Mouse (Mus musculus): ENCODE measurements around the gene Osbpl11.
"Not testable (repeated sequence)": the region's sequence is repeated elsewhere in the genome, so short reads cannot be mapped to it uniquely, and the experiment has no call there.

The Osbpl11 gene

DNA sequence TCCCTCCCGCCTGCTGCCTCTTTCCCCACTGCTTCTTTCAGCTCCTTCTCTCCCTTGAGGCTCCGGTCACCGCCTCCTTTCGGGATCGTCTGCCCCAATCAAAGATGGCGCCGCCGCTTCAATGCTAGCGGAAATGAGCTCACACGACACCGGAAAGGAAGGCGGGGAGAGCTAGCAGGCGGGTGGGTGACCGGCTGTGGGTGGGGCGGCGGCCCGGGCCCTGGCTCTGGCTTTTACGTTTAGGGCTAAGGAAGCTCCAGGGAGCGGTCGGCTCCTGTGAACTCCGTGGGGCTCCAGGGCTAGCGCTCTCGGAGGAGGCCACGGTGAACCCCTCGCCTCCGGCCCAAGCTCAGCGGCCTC is at the start of gene Osbpl11:
Gene Osbpl11 (plus strand): TSS at position 171 of the 360 bp plus-strand sequence.
- DNase-seq (ENCODE audit: low read depth, low spot score) = peak; percentile 96

DNA sequence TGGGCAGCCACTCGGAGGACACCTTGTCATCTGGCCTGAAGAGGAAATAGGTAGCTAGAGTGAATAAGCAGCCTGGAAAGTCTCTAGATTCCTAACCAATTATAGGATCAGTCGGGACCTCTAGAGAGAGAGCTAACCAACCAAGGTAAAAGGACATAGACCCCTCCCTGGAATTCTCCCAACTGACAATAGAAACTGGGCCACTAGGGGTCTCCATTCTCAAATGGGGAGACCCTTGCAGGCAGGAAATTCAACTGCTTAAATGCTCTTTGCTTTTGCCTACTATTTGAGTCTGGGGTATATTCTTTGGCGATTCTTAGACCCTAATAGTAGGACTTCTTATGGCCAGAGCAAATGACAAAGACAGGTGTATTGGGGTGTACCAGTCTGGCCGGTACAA is 49.7 kb upstream of the Osbpl11 start:
- DNase-seq (ENCODE audit: low read depth, low spot score) = no peak

DNA sequence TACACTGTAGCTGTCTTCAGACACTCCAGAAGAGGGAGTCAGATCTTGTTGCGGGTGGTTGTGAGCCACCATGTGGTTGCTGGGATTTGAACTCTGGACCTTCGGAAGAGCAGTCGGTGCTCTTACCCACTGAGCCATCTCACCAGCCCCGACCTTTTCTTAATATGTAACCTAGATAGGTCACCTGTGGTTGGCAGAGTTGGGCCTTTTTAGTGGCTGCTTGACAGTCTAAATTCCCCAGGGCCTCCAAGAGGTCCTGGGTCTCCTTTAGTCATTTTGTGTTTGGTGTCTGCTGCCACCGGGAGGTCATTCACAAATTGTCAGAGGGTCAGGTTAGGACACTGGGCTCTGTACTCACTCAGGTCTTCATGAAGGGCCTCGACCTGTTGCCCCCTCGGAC is 45.8 kb upstream of the Osbpl11 start:
- DNase-seq (ENCODE audit: low read depth, low spot score) = not testable (repeated sequence)

DNA sequence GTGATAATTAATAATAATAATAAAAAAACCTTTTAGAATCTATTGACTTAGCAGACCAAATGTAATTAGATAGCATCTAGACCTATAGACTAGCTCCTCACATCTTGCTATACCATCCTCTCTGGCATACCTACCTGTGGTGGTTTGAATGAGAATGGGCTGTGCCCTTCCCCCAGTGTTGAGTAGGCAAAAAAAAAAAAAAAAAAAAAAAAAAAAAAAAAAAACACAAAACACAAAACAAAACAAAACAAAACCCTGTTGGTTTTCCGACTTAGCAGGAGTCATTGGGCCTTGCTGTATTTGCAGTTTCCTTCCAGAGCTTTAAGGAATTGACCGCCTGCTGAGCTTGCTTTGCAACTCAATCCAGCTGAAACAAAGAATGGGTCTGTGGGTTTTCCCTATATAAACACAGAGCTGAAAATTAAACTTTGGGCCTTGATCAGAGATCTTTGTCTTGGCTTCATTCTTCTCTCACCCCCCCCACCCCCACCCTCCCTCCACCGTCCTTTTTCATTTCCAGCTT is 43.1 kb upstream of the Osbpl11 start:
- DNase-seq (ENCODE audit: low read depth, low spot score) = no peak

DNA sequence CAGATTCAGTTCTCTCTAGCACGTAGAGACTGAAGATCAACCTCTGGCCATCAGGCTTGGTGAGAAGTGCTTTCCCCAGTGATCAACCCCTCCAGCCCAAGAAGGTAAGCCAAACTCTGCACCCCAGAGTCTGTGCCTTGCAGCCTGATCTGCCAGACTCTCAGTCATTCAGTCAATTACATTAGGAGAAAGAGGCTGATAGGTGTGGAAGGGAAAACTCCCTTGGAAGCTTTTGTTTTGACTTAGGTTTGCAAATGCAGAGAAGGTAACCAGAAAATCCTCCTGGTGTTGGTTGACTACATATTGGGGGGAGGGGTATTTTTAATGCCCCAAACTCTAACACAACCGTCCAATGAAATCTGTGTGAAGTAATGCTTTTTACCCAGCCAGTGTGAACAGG is 41.4 kb upstream of the Osbpl11 start:
- DNase-seq (ENCODE audit: low read depth, low spot score) = no peak

DNA sequence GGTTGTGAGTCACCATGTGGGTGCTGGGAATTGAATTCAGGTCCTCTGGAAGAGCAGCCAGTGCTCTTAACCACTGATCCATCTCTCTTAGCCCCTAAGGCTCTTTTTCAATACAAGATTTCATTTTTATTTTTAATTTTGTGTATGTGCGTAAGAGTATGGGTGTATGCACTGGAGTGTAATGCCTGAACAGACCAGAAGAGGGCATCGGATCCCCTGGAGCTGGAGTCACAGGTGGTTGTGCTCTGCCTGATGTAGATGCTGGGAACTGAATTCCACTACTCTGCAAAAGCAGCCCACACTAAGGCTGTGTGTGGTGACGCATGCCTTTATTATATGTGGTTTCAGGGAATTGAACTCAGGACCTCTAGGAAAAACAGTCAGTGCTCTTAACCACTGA is 38.7 kb upstream of the Osbpl11 start:
- DNase-seq (ENCODE audit: low read depth, low spot score) = no peak

DNA sequence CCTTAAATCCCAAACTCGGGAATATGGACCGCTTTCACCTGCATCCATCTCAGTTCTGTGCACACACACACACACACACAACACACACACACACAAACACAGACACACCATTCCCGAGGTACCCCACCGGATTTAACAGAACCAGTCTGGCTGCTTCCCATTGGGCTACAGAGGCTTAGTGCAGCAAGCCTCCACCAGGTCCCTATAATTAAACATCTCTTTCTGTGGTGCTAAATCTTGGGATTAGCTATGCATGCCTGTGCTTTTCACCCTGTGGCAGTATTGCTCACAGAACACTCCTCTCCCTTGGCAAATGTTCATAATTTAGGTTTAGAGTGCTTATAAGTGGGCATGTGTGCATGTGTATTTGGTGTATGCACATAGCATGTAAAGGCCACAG is 36.7 kb upstream of the Osbpl11 start:
- no peak for DNase-seq (ENCODE audit: low read depth, low spot score)

DNA sequence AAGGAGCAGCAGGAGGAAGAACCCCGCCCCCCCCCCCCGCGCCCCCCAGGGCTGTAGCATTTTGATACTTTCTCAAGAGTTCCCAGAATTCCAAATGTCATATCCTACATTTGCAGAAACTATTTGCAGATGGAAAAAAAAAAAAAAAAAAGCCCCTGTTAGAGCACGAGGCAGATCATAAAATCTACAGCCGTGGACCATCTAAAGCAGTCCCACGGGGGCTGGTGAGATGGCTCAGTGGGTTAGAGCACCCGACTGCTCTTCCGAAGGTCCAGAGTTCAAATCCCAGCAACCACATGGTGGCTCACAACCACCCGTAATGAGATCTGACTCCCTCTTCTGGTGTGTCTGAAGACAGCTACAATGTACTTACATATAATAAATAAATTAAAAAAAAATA is 34.0 kb upstream of the Osbpl11 start:
- not testable (repeated sequence) for DNase-seq (ENCODE audit: low read depth, low spot score)

DNA sequence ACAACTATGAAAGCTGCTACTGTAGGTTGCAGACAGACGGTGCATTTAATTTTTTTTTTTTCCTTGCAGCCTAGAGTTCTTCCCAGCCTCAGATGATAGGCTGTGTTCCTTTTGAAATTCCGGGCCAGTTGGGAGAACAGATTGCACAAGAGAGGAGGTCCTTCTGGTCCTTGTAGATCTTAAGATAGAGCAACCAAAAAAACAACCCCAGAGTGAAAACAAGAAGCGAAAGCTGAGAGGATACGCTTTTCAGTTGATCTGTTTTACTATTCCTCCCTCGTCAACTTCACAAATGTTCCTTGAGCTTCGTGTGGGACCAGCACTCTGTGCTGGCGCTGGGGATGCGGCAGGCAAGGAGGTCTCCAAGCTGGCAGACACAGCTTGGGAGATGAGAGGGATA is 33.3 kb upstream of the Osbpl11 start:
- no peak for DNase-seq (ENCODE audit: low read depth, low spot score)

DNA sequence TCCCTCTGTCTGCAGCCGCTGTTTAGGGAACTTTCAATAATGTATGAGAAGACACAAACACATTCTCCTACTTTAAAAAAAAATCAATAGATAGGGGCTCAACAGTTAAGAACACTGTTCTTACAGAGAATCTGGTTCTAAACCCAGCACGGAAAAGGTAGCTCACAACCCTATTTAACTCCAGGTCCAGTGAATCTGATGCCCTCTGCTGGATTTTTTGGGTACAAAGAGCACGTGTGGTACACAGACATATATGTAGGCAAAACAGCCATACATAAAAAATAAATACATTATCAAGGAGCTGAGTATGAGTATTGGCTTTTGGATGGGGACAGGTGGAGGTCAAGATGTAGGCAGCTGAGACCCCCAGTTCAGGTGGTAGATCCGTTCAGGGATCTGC is 29.9 kb upstream of the Osbpl11 start:
- no peak for DNase-seq (ENCODE audit: low read depth, low spot score)

DNA sequence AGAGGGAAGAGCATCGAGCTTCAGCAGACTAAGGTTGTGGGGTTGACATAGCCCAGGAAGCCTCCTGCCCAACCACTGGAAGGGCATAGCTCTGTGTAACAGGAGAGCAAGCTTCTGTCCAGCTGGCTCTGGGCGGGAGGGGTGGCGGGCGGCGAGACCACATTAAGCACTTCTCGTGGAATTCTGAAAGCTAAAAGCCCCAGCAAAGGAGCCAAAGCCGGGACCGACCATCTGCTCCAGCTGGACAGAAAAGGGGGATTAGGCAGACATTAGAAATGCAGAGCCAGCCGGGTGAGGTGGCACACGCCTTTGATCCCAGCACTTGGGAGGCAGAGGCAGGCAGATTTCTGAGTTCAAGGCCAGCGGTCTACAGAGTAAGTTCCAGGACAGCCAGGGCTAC is 26.9 kb upstream of the Osbpl11 start:
- DNase-seq (ENCODE audit: low read depth, low spot score) = no peak

DNA sequence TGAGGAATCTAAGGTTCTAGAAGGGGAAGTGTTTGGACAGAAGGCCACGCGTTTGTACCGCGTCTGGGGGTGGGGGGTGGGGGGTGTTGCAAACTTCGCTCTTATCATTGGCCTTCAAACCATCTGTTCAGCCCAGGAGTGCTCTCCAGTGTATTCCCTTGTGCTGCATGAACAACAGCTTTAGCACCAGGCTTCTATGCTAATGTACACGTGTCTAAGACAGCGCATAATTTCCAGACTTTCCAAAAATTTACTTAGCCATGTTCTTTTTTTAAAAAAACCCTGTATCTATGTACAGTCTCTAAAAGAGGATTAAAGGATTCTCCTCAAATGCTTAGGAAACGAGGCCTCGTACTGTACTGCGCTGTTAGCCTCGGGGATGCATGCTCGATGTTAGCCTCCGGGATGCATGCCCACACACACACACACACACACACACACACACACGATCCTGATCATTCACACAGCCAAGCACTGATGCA is 26.2 kb upstream of the Osbpl11 start:
- no peak for DNase-seq (ENCODE audit: low read depth, low spot score)

DNA sequence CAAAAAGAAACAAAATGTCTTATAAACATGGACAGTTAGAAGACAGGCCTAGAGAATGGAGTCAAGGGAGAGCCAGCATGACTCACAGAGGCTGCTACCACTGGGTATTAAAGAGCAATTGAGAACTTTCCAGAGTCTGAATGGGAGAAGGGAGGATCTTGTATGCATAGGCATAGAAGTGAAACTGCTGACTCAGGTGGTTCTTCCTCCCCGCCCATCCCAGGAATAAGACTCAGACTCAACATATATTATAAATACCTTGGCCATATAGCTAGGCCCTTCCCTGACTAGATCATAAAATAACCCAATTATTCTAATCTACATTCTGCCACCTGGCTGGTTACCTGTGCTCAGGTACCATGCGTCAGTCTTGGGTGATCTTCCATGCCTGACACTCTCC is 25.5 kb upstream of the Osbpl11 start:
- DNase-seq (ENCODE audit: low read depth, low spot score) = no peak

DNA sequence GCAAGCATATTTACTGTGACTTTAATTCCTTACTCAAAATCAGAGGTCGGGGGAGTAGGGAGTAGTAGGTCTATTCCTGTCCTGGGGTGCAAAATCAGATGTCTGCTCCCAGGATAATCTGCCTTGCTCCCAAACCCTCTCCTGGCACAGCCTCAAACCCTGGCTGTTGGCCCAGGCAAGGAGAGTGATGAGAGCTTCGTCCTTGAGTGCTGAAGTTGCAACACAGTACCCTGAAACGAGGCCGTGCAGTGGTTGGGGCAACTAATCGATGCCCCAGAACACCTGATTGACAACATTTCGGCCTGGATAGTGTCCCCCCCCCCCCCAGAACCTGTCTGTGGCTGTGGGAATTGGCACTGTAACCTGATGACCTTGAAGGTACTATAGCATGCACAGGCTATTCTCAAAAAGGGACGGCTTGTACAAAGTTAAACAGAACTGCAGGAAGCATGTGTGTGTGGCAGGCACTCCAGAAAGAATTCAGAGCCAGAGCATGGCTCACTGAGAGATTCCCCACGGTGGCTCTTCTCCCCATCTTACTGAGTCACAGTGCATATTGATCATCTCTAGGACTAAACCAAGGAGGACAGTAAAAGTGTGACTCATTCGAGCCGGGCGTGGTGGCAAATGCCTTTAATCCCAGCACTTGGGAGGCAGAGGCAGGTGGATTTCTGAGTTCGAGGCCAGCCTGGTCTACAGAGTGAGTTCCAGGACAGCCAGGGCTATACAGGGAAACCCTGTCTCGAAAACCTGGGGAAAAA is 21.4 kb upstream of the Osbpl11 start:
- DNase-seq (ENCODE audit: low read depth, low spot score) = no peak

DNA sequence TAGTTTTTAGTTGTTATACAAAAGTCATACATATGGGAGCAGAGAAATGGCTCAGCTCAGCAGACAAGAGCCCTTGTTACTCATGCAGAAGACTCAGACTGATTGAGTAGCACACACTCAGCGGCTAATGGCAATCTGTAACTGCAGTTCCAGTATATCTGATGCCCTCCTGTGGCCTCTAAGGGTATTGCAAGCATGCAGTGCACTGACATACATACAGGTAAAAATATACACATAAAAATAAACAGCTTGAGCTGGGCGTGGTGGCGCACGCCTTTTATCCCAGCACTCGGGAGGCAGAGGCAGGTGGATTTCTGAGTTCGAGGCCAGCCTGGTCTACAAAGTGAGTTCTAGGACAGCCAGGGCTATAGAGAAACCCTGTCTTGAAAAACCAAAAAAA is 18.6 kb upstream of the Osbpl11 start:
- DNase-seq (ENCODE audit: low read depth, low spot score) = not testable (repeated sequence)

DNA sequence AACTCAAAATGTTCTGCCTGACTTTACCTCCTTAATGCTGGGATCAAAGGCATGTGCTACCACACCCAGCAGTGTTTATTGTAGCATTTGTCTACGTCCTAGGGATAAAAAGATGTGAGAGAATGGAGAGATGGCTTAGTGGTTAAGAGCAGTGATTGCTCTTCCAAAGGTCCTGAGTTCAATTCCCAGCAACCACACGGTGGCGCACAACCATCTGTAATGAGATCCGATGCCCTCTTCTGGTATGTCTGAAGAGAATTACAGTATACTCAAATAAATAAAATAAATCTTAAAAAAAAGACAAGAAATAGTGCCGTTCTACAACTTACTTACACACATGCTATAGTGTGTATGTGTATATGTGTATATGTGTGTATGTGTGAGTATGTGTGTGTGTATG is 17.3 kb upstream of the Osbpl11 start:
- DNase-seq (ENCODE audit: low read depth, low spot score) = no peak

DNA sequence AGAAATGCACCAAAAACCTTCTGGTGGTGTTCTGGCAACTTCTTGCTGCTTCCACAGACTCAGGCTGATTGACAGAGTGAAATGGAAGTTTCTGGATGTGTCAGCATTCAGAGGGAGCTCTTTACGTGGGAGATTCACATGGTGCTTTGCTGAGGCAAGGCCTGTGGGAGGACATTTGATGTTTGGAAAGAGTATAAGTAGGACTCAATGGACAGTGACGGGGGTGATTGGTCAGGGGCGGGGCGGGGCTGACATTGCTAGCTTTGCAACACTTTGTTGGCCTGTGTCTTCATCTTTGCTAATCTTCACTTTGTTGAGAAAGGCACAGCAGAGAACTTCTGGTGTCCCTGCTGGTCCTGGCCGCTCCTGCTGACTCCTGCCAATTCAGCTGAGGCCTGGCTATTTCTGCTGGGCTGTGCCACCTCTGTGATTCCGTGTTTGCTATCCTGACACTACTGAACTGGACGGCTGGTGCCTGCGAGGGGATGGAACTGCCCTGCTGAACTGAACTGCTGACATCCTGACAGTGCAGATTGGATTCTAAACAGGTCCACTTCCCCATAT is 15.3 kb upstream of the Osbpl11 start:
- no peak for DNase-seq (ENCODE audit: low read depth, low spot score)

DNA sequence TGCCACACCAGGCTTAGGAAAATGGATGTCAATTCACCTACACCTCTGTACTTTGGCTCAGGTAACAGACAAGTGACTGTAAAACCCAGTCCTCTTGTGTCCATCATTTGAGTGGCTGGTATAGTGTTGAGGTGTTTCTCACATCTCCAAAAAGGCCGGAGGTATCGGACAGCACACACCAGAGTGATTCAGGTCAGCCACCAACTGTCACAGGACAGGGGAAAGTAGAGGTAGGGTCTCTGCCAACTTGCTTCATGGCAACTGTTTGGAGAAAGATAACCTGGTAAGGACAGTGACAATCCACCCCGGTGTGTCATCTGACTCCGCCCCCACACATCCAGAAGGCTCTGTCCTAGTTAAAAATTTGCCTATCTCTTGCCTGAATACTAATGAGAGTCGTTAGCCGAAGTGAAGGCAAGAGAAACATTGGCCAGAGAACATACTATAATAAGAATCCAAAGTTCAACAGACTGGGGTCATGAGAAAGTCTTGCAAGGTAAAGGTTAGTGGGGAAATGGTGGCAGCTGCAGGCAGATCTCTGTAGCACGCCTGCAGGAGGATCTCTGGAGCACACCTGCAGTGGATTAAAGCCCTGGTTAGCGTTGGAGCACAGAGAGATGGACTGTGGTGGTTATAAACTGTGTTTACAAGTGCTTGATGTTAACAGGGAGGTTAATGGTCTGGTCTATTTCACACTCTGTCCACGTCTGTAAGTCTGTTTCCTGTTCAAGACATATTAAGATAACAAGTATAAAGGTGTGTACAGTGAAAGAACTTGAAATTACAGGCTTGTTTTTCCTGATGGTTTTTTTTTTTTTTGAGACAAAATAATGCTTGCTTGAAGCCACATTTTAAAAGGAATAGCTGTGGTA is 13.9 kb upstream of the Osbpl11 start:
- DNase-seq (ENCODE audit: low read depth, low spot score) = no peak

DNA sequence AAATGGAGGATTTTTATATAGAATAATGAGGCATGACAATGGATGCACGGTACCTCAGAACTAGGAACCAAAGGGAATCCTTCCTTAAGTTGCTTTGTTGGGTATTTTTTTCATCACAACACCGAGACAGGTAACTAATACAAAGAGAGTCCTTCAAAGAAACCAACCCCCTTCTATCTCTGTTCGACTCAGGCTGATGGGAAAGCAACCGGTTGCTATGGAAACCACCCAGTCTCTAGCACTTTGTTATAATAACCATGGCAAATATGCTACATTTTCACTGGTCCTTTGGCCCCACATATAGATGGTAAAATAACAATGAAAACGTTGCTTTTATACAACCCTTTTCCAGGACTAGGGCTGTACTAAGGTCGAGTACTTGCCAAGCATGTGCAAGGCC is 13.1 kb upstream of the Osbpl11 start:
- DNase-seq (ENCODE audit: low read depth, low spot score) = no peak

DNA sequence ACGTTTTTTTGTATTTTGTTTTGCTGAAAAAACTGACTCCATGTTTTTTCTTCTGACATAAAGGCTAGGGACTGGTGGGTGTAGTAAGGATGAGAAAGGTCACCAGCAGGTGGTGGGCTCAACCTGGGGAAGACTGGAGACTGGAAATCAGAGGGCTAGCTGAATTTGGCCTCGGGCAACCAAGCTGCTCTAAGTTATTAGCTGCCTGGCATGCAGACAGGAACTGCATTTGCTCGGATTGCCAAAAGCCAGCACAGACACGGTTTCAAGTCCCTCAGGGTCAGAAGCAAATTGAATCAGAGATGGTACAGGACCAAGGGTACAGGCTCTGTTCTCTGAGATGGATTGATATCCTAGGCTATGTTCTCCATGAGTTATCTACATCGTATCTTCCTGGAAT is 11.7 kb upstream of the Osbpl11 start:
- DNase-seq (ENCODE audit: low read depth, low spot score) = no peak

DNA sequence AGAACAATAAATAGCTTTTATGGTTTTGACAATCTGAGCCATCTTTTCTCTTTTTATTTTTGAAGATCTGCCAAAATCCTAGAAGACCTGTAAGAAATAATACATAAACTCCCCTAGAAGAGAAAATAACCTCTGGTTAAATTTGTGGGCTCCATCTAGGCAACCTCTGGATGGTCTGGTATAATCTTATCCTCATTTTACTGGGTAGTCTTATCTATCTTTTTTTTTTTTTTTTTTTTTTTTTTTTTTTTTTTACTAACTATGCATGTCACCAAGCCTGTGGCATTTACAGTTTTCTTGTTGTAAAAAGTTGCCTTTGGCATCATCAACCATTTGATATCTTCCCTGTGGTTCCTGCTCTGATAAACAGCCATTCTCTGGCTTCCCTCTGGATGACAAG is 10.2 kb upstream of the Osbpl11 start:
- DNase-seq (ENCODE audit: low read depth, low spot score) = no peak

DNA sequence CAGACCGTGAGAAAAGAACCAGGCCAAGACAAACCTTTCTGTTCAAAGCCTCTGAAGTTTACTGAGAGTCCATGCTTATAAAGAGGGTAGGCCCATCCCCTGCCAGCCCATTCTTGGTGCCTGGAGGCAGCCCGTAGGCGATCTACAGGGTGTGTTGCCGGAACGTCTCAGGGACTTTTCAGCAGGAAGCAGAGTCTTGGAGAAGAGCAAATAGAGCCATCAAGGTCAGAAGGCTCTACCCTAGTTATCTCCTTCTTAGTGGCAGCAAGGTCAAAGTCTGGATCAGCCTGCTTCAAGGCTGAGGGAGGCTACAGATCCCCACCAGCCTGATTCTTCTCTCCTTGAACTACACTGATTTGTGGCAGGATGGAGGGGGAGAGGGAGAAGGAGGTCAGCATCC is 8.0 kb upstream of the Osbpl11 start:
- not testable (repeated sequence) for DNase-seq (ENCODE audit: low read depth, low spot score)

Data from retina, postnatal 7 days (tissue).